Mouse (Mus musculus) left cerebral cortex, adult 18-20 months (tissue): Measurements from ENCODE around the gene Arhgef7. TPM values are rescaled to one million over a fixed set of nuclear protein-coding genes. Genes with fewer than 3 reads are reported as not detected.

ENCODE experiments used
- DNase-seq, 2 experiments: peaks; one replicate each; pipeline ENCODE4 v3.0.0; 2021 to 2022; ENCODE audit warnings: low spot score in 2 of 2, mixed read lengths in 1 of 2
- long read RNA-seq, 2 experiments: library from polyadenylated mRNA; stranded (forward); transcript quantifications; one replicate each; pipeline ENCODE4 v2.0.0; 2021
- total RNA-seq, 2 experiments: library from RNA; stranded (reverse); gene quantifications; 2 replicates each; pipeline ENCODE4 v1.2.3; 2021

Arhgef7 gene
- 100 to 1,000 TPM; 116 to 119 TPM for total RNA-seq
- long read RNA-seq, experiment 1, full-length matches to known transcripts = 33 of 86 reads
- long read RNA-seq, experiment 1, partial matches to known transcripts = 27 of 86 reads
- long read RNA-seq, experiment 1, other reads (novel, unspliced or antisense) = 26 of 86 reads
- long read RNA-seq, experiment 2, full-length matches to known transcripts = 15 of 47 reads
- long read RNA-seq, experiment 2, partial matches to known transcripts = 15 of 47 reads
- long read RNA-seq, experiment 2, other reads (novel, unspliced or antisense) = 17 of 47 reads

- peak; percentile 72 to 84 for DNase-seq
Measured at GRCm38 (mm10) chr8:11727651-11728481, at the start of gene Arhgef7. TSS of gene Arhgef7 (plus strand) at chr8:11727721.

GRCm38 (mm10) chr8:11684558-11684957 lies 43.0 kb upstream of the Arhgef7 start:
- no peak for DNase-seq

GRCm38 (mm10) chr8:11687251-11687650 lies 40.3 kb upstream of the Arhgef7 start:
- DNase-seq = no peak

- DNase-seq = no peak
Measured at GRCm38 (mm10) chr8:11689945-11690344, 37.6 kb upstream of the Arhgef7 start.

DNA sequence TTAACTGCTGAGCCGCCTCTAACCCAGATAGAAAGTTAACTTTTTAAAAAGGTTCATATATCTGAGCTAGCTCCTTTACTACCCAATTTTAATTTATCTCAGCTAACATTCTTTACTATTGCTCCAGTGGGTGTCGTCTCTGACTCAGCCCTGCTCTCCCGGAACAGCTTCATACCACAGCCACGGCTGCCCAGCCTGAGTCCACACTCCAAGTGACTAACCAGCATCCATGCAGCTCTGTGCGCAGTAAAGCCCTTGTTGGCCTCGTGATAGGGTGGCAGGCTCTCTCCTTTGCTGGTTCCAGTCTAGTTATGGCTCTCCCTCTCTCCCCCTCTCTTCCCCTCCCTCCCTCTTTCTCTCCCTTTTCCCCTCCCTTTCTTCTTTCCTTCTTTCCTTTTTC lies 36.2 kb upstream of the Arhgef7 start:
- peak in 1 of 2 experiments; percentile 13 for DNase-seq

DNA sequence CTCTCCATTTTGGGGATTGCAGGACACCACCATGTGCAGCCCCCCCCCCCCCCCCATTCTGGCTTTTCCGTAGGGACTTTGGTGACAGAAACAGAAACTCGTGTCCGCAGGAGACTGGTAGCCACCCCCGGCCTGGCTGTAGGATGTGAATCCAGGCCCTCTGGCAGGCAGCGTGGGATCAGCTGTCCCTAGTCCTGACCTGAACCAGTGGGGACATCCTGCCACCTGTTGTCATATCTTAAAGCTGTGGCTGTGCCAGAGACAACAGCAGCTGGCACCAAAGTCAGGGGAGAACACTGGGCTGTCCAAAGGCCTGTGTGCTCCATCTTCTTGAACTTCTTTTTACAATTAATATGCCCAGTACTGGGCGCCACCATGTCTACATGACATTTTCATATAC lies 35.8 kb upstream of the Arhgef7 start:
- no peak for DNase-seq

DNA sequence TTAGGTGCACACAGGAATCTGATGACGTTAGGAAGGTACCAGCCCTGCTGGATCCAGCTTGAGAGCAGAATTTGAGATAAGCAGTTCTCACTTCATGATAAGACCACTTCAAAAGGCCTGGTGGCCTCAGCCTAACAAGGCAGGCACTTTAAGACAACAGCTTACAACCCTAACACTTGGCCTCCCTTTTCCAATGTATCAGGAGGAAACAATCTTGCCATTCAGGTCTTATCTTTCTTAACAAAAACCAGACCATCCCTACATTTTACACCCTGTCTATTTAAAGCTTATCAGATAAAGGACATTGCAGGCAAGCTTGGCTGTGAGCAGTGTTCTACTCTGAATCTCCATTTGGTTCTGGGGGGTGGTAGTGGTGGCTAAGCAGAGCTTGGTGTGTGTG lies 35.1 kb upstream of the Arhgef7 start:
- no peak for DNase-seq

DNA sequence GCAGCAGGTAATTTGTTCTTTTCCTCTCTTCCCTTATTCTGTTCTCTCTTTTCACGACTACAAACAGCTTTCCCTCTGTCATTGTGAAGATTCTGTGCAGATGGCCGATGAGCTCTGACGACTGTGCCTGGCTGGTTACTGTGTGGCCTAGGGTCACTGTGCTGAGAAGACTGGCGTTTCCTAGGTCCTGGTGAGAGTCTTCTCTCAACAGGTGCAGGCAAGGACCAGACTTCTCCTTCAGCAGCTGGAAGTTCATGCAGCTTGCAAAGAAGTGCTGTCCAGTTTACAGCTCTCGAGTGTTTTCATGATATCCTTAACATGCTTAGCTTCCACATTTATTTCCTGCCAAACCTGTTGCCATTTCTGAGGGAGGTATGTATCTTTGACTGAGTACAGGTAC lies 33.5 kb upstream of the Arhgef7 start:
- no peak for DNase-seq

- DNase-seq = no peak
Measured at GRCm38 (mm10) chr8:11696176-11696575, 31.3 kb upstream of the Arhgef7 start.

GRCm38 (mm10) chr8:11697467-11697866 lies 30.1 kb upstream of the Arhgef7 start:
- DNase-seq = no peak

- DNase-seq = no peak
Measured at GRCm38 (mm10) chr8:11699442-11700001, 28.0 kb upstream of the Arhgef7 start.

DNA sequence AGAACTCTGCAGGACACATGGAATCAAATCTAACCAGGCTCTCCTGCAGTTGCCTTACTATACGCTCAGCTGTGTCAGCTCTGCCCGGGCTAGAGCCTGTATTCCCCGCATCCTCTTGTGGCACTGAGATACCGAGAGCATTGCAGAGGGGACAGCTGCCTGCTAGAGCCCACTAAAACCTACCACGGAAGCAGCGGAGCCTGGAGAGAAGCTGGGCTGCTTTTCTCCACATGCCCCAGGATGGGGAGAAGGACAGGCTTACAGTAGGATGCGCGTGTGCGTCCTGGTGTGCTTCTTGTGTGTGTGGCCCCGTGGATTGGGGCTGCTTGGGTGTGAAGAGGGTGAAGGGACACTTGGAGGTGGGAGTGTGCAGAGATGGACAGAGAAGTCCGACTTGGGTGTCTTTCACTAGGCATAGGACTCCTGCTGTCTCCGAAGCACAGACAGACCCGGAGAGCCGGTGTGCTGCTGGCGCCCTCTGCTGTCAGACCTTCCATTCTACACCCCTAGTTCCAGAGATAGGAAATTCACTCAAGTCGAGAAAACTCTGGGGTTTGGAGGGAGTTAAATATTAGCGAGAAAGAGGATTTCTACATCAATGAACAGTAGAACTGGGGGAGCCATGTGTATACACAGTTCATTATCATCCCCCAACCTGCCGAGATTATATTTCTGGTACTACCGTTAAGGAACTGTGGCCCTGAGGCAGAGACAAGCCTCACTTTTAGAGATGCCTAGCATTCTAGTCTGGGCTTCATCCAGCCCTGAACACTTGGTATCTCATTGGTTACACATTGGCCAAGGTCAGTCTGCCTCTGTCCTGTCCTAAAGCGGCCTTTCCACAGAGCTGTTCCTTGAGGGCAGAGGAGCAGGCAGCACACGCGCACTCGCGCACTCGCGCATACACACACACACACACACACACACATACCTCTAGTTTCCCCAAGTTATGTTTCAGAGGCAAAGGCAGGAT lies 27.2 kb upstream of the Arhgef7 start:
- peak; percentile 79 to 88 for DNase-seq

GRCm38 (mm10) chr8:11701033-11701362 lies 26.5 kb upstream of the Arhgef7 start, which contains the start of gene 1700016D06Rik:
TSS of gene 1700016D06Rik (minus strand) at chr8:11701063.
- no peak for DNase-seq

- no peak for DNase-seq
Measured at GRCm38 (mm10) chr8:11701428-11701827, 26.1 kb upstream of the Arhgef7 start.

DNA sequence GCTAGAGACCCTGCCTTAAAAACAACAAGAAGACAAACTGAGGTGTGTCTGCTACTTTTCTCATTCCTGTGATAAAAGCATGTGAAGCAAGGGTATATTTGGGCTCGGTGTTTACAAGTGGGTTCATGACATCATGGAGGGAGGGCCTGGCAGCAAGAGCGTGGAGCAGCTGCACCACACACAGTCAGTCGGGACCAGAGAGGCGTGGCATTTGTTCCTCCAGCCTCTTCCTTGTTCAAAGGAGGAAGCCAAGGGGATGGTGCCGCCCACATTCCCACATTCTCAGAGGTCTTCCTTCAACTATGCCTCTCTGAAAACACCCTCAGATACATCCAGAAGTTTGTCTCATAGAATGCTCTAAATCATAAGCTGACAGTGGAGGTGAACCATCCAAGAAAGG lies 23.7 kb upstream of the Arhgef7 start:
- DNase-seq = no peak

GRCm38 (mm10) chr8:11704716-11705420 lies 22.7 kb upstream of the Arhgef7 start:
- DNase-seq = no peak

- DNase-seq = peak; percentile 13 to 56
Measured at GRCm38 (mm10) chr8:11705818-11706217, 21.7 kb upstream of the Arhgef7 start.

DNA sequence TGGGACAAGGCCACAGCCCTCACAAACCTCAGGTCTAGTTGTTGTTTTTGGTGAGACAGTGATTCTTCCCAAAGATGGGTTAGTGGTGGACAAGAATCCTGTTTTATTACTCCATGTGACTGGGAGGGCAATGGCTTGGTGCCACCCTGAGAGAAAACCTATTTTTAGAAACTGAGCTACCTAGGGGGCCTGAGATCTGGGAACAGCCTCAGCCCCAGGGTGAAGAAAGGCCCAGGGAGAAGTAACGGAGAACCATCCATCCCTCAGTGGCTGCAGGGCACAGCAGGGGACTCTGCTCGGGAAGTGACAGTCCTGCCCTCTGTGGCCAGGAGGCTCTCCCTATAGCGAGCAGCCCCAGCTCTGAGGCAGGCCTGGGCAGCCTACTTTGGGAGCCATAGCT lies 19.8 kb upstream of the Arhgef7 start:
- DNase-seq = no peak

DNA sequence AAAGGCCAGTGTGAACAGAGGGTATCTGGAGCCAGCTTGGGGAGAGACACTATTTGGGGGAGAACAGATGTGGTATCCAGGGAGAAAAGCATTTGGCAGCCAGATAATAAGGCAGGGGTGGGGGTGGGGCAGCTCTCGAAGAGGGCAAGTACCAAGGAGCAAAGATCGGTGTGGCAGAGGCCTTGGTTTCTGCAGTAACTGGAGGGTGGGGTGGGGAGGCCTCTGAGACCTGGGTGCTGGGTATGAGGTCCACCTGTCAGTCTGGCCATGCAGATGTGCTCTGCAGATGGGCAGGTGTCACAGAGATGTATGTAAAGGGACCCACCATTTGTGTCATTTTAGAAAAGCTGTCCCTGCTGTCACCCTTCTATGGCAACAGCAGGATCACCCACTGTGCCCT lies 18.7 kb upstream of the Arhgef7 start:
- DNase-seq = no peak

DNA sequence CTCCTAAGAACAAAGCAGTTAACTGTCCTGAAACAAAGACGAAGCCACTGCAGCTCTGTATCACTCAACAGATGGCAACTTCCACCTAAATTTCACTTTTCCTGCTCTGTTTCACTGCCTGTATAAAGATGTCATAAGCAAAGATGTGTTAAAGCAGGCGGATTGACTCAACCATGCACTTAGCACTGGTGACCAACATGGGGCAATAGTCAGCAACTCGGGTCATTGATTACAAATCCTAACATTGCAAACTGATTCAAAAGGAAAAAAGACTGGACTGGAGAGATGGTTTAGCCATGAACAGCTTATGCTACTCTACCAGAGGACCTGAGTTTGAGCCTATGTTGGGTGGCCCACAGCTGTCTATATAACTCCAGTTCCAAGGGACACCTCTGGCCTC lies 18.0 kb upstream of the Arhgef7 start:
- DNase-seq = no peak
